Mouse (Mus musculus) T-cell, adult 2 months (primary cell): ENCODE measurements around the gene Krt222.

ENCODE experiments used
- DNase-seq: peaks from one replicate; pipeline ENCODE4 v3.0.0; 2022; ENCODE audit warnings: low spot score

Gene Krt222

DNA sequence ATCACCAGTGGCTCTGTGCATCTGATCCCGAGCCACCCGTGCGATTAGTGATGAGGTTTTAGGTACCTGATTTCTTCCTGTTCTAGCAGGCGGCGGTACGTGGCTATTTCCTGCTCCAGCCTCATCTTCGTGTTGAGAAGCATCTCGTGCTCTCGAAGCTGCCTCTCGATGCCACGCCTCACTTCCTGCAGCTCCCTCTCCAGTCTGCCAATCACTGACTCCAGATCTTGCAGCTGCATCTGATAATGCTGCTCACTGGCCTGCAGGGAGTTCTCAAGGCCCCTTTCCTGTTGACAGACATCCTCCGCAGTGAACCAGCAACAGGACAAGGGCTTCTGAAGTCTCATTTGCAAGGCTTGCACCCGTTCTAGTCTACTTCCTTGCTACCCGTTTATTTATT lies 5.4 kb downstream of the Krt222 start:
- DNase-seq, result peak; percentile 94

GRCm38 (mm10) chr11:99231049-99231816 lies 12.7 kb downstream of the Krt222 start:
- DNase-seq, result no peak

GRCm38 (mm10) chr11:99230261-99231048 lies 13.4 kb downstream of the Krt222 start, which contains the start of gene Smarce1:
TSS of gene Smarce1 (minus strand) at chr11:99231017.
- DNase-seq, result peak; percentile 77

DNA sequence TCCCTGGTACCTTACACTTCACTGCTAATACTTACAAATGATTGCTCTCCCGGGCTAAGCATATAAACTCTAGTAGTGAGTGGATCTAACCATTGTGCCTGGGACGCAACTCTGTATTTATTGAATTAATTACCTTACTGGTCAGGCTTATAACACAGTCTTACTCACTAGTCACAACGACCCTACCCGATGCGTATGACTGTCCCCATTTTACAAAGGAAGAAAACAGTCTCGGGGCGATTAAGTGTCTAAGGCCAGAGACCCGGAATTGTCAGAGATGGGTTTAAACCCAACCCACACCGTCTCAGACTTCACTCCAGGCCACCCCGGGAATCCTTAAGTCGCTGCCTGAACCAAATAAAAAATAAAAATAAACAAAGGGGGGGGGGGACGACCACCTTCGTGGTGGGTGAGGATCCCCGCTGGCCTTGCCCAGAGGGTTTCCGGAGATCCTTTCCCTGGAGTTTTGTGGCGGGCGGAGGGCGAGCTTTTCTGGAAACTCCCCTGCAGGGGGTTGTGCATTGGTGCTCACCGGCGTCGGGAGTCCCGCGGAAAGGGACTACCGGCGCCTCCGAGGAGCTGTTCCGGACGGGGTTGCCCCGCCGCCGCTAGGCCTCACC lies 14.1 kb downstream of the Krt222 start:
- DNase-seq, result no peak

GRCm38 (mm10) chr11:99226298-99226697 lies 17.6 kb downstream of the Krt222 start:
- DNase-seq, result no peak

DNA sequence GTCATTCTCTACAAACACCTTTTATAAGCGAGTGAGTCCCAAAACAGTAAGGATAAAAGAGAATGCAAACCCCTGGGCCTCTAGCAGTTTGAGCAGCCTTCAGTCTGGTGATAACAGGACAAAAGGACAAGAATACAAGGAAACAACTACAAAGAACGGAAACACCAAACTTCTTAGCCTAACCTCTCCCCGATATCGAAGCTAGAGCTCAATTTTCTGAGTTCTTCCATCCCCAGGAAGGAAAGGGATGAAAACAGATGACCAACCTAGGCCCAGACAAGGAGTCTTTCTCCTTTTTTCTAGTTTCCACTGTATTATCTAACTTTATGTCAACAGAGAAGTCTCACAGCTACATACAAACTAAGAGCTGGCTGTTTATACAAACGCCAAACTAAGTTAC lies 20.6 kb downstream of the Krt222 start:
- no peak for DNase-seq

- no peak for DNase-seq
Observed at GRCm38 (mm10) chr11:99221811-99222210, 22.1 kb downstream of the Krt222 start.

DNA sequence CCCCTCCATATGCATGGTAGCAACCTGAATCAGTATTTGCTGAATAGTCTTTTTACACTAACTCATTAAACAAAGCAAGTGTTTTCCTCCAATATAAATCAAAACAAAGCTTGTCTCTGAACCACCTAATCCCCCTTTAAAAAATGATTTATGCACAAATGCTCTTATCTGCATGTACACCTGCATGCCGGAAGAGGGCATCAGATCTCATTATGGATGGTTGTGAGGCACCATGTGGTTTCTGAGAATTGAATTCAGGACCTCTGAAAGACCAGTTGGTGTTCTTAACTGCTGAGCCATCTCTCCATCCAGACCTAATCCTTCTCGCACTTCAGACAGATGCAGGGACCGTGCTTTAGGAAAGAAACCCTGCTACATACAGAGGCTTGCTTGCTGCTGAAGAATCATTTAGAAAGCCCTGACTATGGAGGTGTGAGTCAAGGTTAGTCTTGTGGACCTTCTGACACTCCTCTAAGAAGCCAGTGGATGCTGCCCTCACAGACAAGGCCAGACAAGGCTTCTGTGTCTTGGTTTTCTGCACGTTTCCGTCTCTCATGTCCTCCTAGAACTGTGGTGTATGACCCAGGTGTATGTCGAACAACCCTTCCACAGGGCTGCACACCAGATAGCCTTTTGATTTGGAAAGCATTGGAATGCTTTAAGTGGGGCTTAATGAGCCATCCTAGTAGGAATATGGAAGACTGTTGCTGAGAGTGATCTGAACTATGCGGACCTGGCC lies 26.5 kb downstream of the Krt222 start:
- no peak for DNase-seq

DNA sequence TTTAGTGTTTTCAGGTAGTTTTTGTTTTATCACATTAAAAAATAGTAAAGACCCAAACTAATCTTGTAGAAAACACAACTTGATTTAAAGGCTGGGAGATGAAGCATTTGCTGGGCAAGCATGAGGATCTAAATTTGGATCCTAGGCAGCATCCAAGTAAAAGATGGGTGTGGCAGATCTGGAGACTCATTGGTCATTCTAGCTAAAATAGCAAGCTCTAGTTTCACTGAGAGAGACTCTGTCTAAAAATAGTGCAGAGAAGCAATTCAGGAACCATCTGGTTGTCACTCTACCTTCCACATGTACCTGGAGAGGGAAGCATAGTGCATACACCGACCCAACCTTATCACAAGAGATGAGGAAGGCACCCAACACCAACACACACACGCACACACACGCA lies 27.7 kb downstream of the Krt222 start:
- no peak for DNase-seq

DNA sequence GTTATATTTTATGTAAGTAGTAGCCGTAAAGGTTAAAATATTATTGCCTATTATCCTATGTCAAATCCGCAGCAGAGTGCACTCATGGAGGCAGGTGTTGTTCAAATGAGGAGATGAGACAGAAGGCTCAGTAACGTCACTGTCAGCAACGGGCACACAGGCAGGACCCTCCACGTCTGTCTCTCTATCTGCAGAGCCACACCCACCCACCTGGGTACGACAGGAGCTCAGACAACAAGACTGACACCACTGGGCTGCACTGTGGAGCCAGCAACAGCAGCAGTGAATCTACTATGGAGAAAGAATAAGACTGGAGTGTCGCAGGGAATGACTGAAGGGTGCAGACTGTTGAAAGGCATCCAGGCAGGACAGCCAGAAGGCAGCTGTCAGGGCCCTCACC lies 31.2 kb downstream of the Krt222 start:
- no peak for DNase-seq

GRCm38 (mm10) chr11:99211964-99212363 lies 31.9 kb downstream of the Krt222 start:
- no peak for DNase-seq

GRCm38 (mm10) chr11:99208105-99208669 lies 35.7 kb downstream of the Krt222 start:
- no peak for DNase-seq

DNA sequence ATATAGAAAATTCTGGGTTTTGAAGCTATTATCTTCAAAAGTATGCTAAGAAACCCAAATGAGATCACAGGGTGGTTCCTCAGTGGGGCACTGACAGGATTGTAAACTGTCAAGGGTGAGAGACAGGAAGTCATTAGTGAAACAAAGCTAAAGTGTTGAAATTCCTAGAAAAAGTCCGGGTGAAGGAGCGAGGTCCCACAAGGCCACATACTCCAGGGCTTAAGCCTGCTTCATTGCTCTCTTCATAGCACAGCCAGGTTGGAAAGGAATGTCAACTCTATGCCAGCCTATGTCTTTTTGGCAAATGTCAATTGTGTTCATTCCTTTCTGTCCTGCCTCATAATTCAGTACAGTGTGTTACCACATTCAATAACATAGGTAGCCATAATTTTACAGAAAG lies 36.4 kb downstream of the Krt222 start:
- DNase-seq, result no peak

GRCm38 (mm10) chr11:99206954-99207353 lies 36.9 kb downstream of the Krt222 start:
- peak; percentile 39 for DNase-seq

- DNase-seq, result peak; percentile 81
Observed at GRCm38 (mm10) chr11:99189154-99189582, 54.7 kb downstream of the Krt222 start.

GRCm38 (mm10) chr11:99187348-99187747 lies 56.5 kb downstream of the Krt222 start:
- DNase-seq, result no peak

DNA sequence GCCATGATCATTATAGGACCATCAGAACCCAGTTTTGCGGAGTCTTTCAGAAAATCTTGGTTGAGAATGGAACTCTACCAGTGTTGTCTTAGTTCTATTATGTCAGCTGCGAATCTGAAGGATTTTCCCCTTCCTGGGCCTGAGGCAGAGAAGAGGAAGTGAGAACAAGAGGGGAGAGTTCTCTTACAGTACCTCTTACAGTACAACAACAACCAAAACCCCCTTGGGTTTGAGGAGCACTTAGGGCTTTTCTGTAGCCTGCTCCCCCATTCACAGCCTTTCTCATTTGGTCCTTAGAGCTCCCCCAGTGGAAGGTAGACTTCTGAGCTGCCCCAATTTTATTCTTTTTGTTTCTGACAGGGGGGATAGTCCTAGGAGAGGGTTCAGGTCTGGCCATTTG lies 57.0 kb downstream of the Krt222 start:
- peak; percentile 58 for DNase-seq
